Mouse (Mus musculus) 3134 (cell line): ENCODE results near the gene Pmel.

Experiments
- DNase-seq: peaks from one replicate; pipeline ENCODE4 v3.0.0-alpha.2; 2011; ENCODE audit warnings: low spot score; ENCODE audit not compliant: insufficient read length; ENCODE audit errors: extremely low read depth

Gene Pmel

GRCm38 (mm10) chr10:128747646-128748251 lies 43.8 kb downstream of the Pmel start, which contains the start of gene Pym1:
Pym1 (plus strand) TSS chr10:128747889.
- DNase-seq: peak; percentile 82

- peak; percentile 98 for DNase-seq
Measured at GRCm38 (mm10) chr10:128748252-128748864, 44.4 kb downstream of the Pmel start.
